Mouse (Mus musculus): ENCODE data around the gene Fam214a. TPM values are rescaled to one million over a fixed set of nuclear protein-coding genes. Genes with fewer than 3 reads are reported as not detected.
A peak's percentile ranks its signal among the peaks of the same experiment; 100 is the strongest.

The Fam214a gene
- polyA plus RNA-seq, 1 experiment from 2014 or later: 28.1 TPM

- Histone ChIP-seq H3K4me1 (replicated peaks; ENCODE audit: control insufficient read depth, insufficient read depth, low read length) (no peaks in the 10 kb centered on the region), H3K27ac (no peak overlapping the region), H3K36me3 (replicated peaks; ENCODE audit: control insufficient read depth, insufficient read depth) (no peaks in the 10 kb centered on the region), H3K4me3 (replicated peaks; ENCODE audit: low read length) (no peak overlapping the region), H3K27me3 (ENCODE audit: control insufficient read depth, insufficient read depth, low read length) (no peaks in the 10 kb centered on the region), H3K9me3 (ENCODE audit: control insufficient read depth, low read length) (no peaks in the 10 kb centered on the region), H3K9ac (no peak overlapping the region), H3K4me2 (replicated peaks) (no peak overlapping the region)
- 88% methylated on average over 12 of the region's 12 CpGs for WGBS
- no peak for ATAC-seq (ENCODE audit: low FRiP score)
- no peak for DNase-seq (ENCODE audit: low spot score)
Measured at GRCm38 (mm10) chr9:74938670-74939534, 13.8 kb upstream of the Fam214a start.

- no peak for ATAC-seq (ENCODE audit: low FRiP score)
- H3K4me1 ChIP-seq (replicated peaks; ENCODE audit: control insufficient read depth, insufficient read depth, low read length): no peaks in the 10 kb centered on the region
- no peak overlapping the region for H3K27ac ChIP-seq
- H3K4me3 ChIP-seq (replicated peaks; ENCODE audit: low read length): no peak overlapping the region
- no peaks in the 10 kb centered on the region for H3K27me3 ChIP-seq (ENCODE audit: control insufficient read depth, insufficient read depth, low read length)
- no peaks in the 10 kb centered on the region for H3K36me3 ChIP-seq (replicated peaks; ENCODE audit: control insufficient read depth, insufficient read depth)
- H3K9ac ChIP-seq: no peak overlapping the region
- 92% methylated on average over 8 of the region's 8 CpGs for WGBS
- H3K4me2 ChIP-seq (replicated peaks): no peak overlapping the region
- H3K9me3 ChIP-seq (ENCODE audit: control insufficient read depth, low read length): no peaks in the 10 kb centered on the region
- no peak for DNase-seq (ENCODE audit: low spot score)
Measured at GRCm38 (mm10) chr9:74946713-74947402, 5.8 kb upstream of the Fam214a start.

DNA sequence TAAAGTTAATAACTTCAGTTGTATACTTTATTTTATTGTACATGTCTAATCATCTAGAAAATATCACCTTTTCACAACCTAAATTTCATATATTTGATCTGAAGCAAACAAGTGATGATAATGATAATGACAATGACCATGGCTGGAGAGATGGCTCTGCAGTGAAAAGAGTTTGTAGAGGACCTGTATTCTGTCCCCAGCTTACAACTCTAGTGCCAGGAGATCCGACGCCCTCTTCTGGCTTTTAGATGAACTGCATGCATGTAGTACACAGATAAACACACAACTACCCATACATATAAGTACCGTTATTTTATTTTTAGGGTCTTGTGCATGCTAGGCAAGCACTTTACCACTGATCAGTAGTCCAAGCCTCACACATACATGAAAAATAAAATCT is 1.2 kb upstream of the Fam214a start:
- Histone ChIP-seq H3K9ac (no peak overlapping the region), H3K27me3 (ENCODE audit: control insufficient read depth, insufficient read depth, low read length) (no peaks in the 10 kb centered on the region), H3K4me2 (replicated peaks) (no peak overlapping the region), H3K27ac (no peak overlapping the region), H3K4me1 (replicated peaks; ENCODE audit: control insufficient read depth, insufficient read depth, low read length) (peaks cover 8% of the 10 kb centered on the region), H3K4me3 (replicated peaks; ENCODE audit: low read length) (no peak overlapping the region), H3K36me3 (replicated peaks; ENCODE audit: control insufficient read depth, insufficient read depth) (0 out of 2 replicates have a peak, but pooled peaks cover 3% of the 10 kb centered on the region), H3K9me3 (ENCODE audit: control insufficient read depth, low read length) (no peaks in the 10 kb centered on the region)
- ATAC-seq (ENCODE audit: low FRiP score): no peak
- no peak for DNase-seq (ENCODE audit: low spot score)
- 35% methylated on average over 3 of the region's 3 CpGs for WGBS

GRCm38 (mm10) chr9:74952106-74952505 is 578 bp upstream of the Fam214a start:
- Histone ChIP-seq H3K4me2 (replicated peaks) (peak overlapping the region; percentile 92), H3K4me1 (replicated peaks; ENCODE audit: control insufficient read depth, insufficient read depth, low read length) (peaks cover 8% of the 10 kb centered on the region), H3K36me3 (replicated peaks; ENCODE audit: control insufficient read depth, insufficient read depth) (0 out of 2 replicates have a peak, but pooled peaks cover 3% of the 10 kb centered on the region), H3K27ac (peak overlapping the region; percentile 93; the same call in 1 of the 2 replicates), H3K4me3 (replicated peaks; ENCODE audit: low read length) (peak overlapping the region; percentile 95), H3K9me3 (ENCODE audit: control insufficient read depth, low read length) (no peaks in the 10 kb centered on the region), H3K27me3 (ENCODE audit: control insufficient read depth, insufficient read depth, low read length) (no peaks in the 10 kb centered on the region), H3K9ac (peak overlapping the region; percentile 55)
- 58% methylated on average over 5 of the region's 5 CpGs for WGBS
- DNase-seq (ENCODE audit: low spot score) (no peak), ATAC-seq (ENCODE audit: low FRiP score) (no peak)

- ATAC-seq (ENCODE audit: low FRiP score) (peak; percentile 52; the same call in 1 of the 2 replicates), DNase-seq (ENCODE audit: low spot score) (peak; percentile 50)
Measured at GRCm38 (mm10) chr9:74953265-74953958, 728 bp downstream of the Fam214a start.

DNA sequence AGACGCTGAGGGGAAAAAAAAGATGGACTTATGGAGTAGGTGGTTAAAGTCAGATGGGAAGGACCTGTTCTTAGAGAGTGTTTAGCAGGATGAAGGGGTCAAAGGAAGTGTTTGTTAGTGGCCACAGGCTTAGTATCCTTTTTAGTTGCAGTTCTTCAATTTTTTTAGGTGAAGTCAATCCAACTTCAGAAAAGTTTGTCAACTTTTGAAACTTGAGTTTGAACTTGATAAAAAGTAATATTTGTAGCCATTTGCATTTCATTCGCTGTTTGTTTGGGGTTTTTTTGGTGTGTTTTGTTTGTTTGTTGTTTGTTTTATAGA is 1.2 kb downstream of the Fam214a start:
- Histone ChIP-seq H3K4me3 (replicated peaks; ENCODE audit: low read length) (peak overlapping the region; percentile 95), H3K4me1 (replicated peaks; ENCODE audit: control insufficient read depth, insufficient read depth, low read length) (peaks cover 8% of the 10 kb centered on the region), H3K36me3 (replicated peaks; ENCODE audit: control insufficient read depth, insufficient read depth) (peaks cover 3% of the 10 kb centered on the region; the same call in 1 of the 2 replicates), H3K9ac (peak overlapping the region; percentile 91), H3K27ac (0 out of 2 replicates have a peak overlapping the region, but pooled peaks have one; percentile 93), H3K4me2 (replicated peaks) (peak overlapping the region; percentile 92), H3K27me3 (ENCODE audit: control insufficient read depth, insufficient read depth, low read length) (no peaks in the 10 kb centered on the region), H3K9me3 (ENCODE audit: control insufficient read depth, low read length) (no peaks in the 10 kb centered on the region)
- ATAC-seq (ENCODE audit: low FRiP score) (no peak), DNase-seq (ENCODE audit: low spot score) (no peak)
- WGBS: 50% methylated on average over 2 of the region's 2 CpGs

More at GRCm38 (mm10) chr9:74953265-74953958, 728 bp downstream of the Fam214a start:
- peaks cover 3% of the 10 kb centered on the region; the same call in 1 of the 2 replicates for H3K36me3 ChIP-seq (replicated peaks; ENCODE audit: control insufficient read depth, insufficient read depth)
- H3K27me3 ChIP-seq (ENCODE audit: control insufficient read depth, insufficient read depth, low read length): no peaks in the 10 kb centered on the region
- peak overlapping the region; percentile 95 for H3K4me3 ChIP-seq (replicated peaks; ENCODE audit: low read length)
- H3K9ac ChIP-seq: peak overlapping the region; percentile 91
- WGBS: 6% methylated on average over 31 of the region's 31 CpGs
- peak overlapping the region; percentile 92 for H3K4me2 ChIP-seq (replicated peaks)
- H3K4me1 ChIP-seq (replicated peaks; ENCODE audit: control insufficient read depth, insufficient read depth, low read length): peaks cover 8% of the 10 kb centered on the region
- H3K27ac ChIP-seq: peak overlapping the region; percentile 93
- H3K9me3 ChIP-seq (ENCODE audit: control insufficient read depth, low read length): no peaks in the 10 kb centered on the region

- Histone ChIP-seq H3K9me3 (ENCODE audit: control insufficient read depth, low read length) (no peaks in the 10 kb centered on the region), H3K4me3 (replicated peaks; ENCODE audit: low read length) (no peak overlapping the region), H3K4me2 (replicated peaks) (peak overlapping the region; percentile 92), H3K27ac (no peak overlapping the region), H3K27me3 (ENCODE audit: control insufficient read depth, insufficient read depth, low read length) (no peaks in the 10 kb centered on the region), H3K4me1 (replicated peaks; ENCODE audit: control insufficient read depth, insufficient read depth, low read length) (peaks cover 8% of the 10 kb centered on the region), H3K9ac (no peak overlapping the region), H3K36me3 (replicated peaks; ENCODE audit: control insufficient read depth, insufficient read depth) (peaks cover 7% of the 10 kb centered on the region)
- ATAC-seq (ENCODE audit: low FRiP score) (no peak), DNase-seq (ENCODE audit: low spot score) (no peak)
- WGBS: 91% methylated on average over 2 of the region's 2 CpGs
Measured at GRCm38 (mm10) chr9:74954387-74954786, 1.7 kb downstream of the Fam214a start.

- Histone ChIP-seq H3K27me3 (ENCODE audit: control insufficient read depth, insufficient read depth, low read length) (no peaks in the 10 kb centered on the region), H3K27ac (peak overlapping the region; percentile 15), H3K4me2 (replicated peaks) (no peak overlapping the region), H3K9ac (no peak overlapping the region), H3K9me3 (ENCODE audit: control insufficient read depth, low read length) (no peaks in the 10 kb centered on the region), H3K4me1 (replicated peaks; ENCODE audit: control insufficient read depth, insufficient read depth, low read length) (peaks cover 10% of the 10 kb centered on the region; the same call in 1 of the 2 replicates), H3K4me3 (replicated peaks; ENCODE audit: low read length) (no peak overlapping the region), H3K36me3 (replicated peaks; ENCODE audit: control insufficient read depth, insufficient read depth) (peaks cover 10% of the 10 kb centered on the region)
- ATAC-seq (ENCODE audit: low FRiP score) (peak; percentile 48), DNase-seq (ENCODE audit: low spot score) (no peak)
- 38% methylated on average over 6 of the region's 6 CpGs for WGBS
Measured at GRCm38 (mm10) chr9:74960630-74961029, 7.9 kb downstream of the Fam214a start.

All from hindbrain, embryonic 14.5 days (tissue).